23 mouse cellular contexts compared by ENCODE assay signal in the genomic region with DNA sequence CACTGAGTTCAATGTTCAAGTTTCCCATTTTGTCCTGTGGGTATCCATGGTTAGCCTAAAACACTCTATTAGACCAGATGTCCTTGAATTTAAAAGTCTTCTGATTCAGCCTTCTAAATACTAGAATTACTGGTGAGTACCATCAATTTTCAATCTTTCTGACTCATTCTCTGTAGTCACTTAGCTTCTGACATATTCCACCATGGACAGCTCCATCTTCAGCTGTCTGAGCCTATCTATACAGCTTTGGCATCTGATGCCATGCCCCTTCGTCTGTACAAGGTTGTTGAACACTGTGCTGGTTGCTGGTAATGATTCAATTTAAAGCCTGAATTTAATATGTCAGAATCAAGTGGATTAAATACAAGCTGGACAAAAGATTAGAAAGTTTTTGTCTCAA. TPM values are rescaled to one million over a fixed set of nuclear protein-coding genes. Genes with fewer than 3 reads are reported as not detected.
DNase-seq lines count a peak whose midpoint lies in the region; ATAC-seq lines count a peak whose summit lies in the region.
"Had no signal": no experiment of that assay in that cellular context is flagged by ENCODE, and none has a peak within 500 bp of the region (broad histone marks: within the 10 kb centered on the region; RNA-seq: fewer than 3 reads in every experiment).

No protein-coding gene starts in this region.

- no peaks in the 10 kb centered on the region for H3K9me3 ChIP-seq in neural tube, embryonic 15.5 days (replicated peaks)
- H3K9me3 ChIP-seq: embryonic facial prominence, embryonic 13.5 days; embryonic facial prominence, embryonic 15.5 days; forebrain, embryonic 10.5 days; forebrain, embryonic 12.5 days had no signal

- no peaks in the 10 kb centered on the region for H3K4me1 ChIP-seq in neural tube, embryonic 15.5 days
- H3K4me1 ChIP-seq: embryonic facial prominence, embryonic 13.5 days; embryonic facial prominence, embryonic 15.5 days; forebrain, embryonic 10.5 days; forebrain, embryonic 12.5 days had no signal

- intact Hi-C loops in left cerebral cortex, postnatal 4 days (cut with DNase I) = no loop called here

- ATAC-seq in neural tube, embryonic 15.5 days (ENCODE audit: low FRiP score) = no peak
- ATAC-seq: forebrain, embryonic 14.5 days; forebrain, embryonic 16.5 days had no signal

- H3K9ac ChIP-seq in neural tube, embryonic 15.5 days (replicated peaks) = no peak overlapping the region
- H3K9ac ChIP-seq: embryonic facial prominence, embryonic 13.5 days; embryonic facial prominence, embryonic 15.5 days; forebrain, embryonic 12.5 days had no signal

- H3K36me3 ChIP-seq in neural tube, embryonic 15.5 days = peaks cover 87% of the 10 kb centered on the region

- peak; percentile 7 for DNase-seq in heart, adult 11 months
- no peak for DNase-seq in heart, postnatal 4 days
- peak; percentile 34 for DNase-seq in 3T3-L1 (ENCODE audit: low read depth, low spot score)
- DNase-seq in NIH3T3 (ENCODE audit: low read depth) = peak; percentile 26
- DNase-seq in left cerebral cortex, postnatal 4 days = no peak
- DNase-seq: adrenal gland, adult 2 months; adrenal gland, postnatal 10 days; adrenal gland, postnatal 25 days; cerebellum, adult 11 months; cerebellum, adult 18-20 months; cerebellum, adult 8-10 months; cerebellum, adult 9-11 months; cerebellum, postnatal 14 days; cerebellum, postnatal 36 days; embryo, embryonic 11 days had no signal

- no peaks in the 10 kb centered on the region for H3K27me3 ChIP-seq in neural tube, embryonic 15.5 days (replicated peaks)
- H3K27me3 ChIP-seq: embryonic facial prominence, embryonic 13.5 days; embryonic facial prominence, embryonic 15.5 days; forebrain, embryonic 12.5 days had no signal

- no peak overlapping the region for H3K27ac ChIP-seq in neural tube, embryonic 15.5 days (replicated peaks)
- H3K27ac ChIP-seq: embryonic facial prominence, embryonic 13.5 days; embryonic facial prominence, embryonic 15.5 days; forebrain, embryonic 10.5 days; forebrain, embryonic 12.5 days had no signal

- 91% methylated on average over 1 of the region's 1 CpGs for WGBS in neural tube, embryonic 15.5 days

- no peak overlapping the region for H3K4me2 ChIP-seq in neural tube, embryonic 15.5 days
- H3K4me2 ChIP-seq: embryonic facial prominence, embryonic 13.5 days; embryonic facial prominence, embryonic 15.5 days; forebrain, embryonic 12.5 days had no signal

- no peak overlapping the region for H3K4me3 ChIP-seq in neural tube, embryonic 15.5 days (replicated peaks)
- H3K4me3 ChIP-seq: embryonic facial prominence, embryonic 13.5 days; embryonic facial prominence, embryonic 15.5 days; erythroblast, embryonic 14.5 days; forebrain, embryonic 10.5 days; forebrain, embryonic 12.5 days had no signal

RNA-seq across cellular contexts. Expression of a gene that starts 6.7 kb away (rescaled TPM):
- 10 to 100 TPM; 33.6 to 36.3 TPM for total RNA-seq in heart, postnatal 4 days (2021)
- total RNA-seq in left cerebral cortex, postnatal 4 days (2021) = 10 to 100 TPM; 58.8 to 59.5 TPM
- polyA plus RNA-seq in neural tube, embryonic 15.5 days (2015; fragmentation: Nextera tagmentation; extraction: Ambion mirVana) = 75.0 and 81.5 TPM in 2 replicates

RNA-seq across cellular contexts. Expression of a gene that starts 45.8 kb away (rescaled TPM):
- 10 to 100 TPM; 15.6 to 16.5 TPM for total RNA-seq in heart, postnatal 4 days (2021)
- 10 to 100 TPM; 39.1 to 40.6 TPM for total RNA-seq in left cerebral cortex, postnatal 4 days (2021)
- polyA plus RNA-seq in neural tube, embryonic 15.5 days (2015; fragmentation: Nextera tagmentation; extraction: Ambion mirVana) = 14.1 and 14.4 TPM in 2 replicates

Comparison
In these comparisons a context has a peak if more than half of its experiments do, and no peak if none do; other contexts are left out.
1. DNase-seq: peak in heart, adult 11 months (single experiment), 3T3-L1 (single experiment) and NIH3T3 (single experiment); none in heart, postnatal 4 days (single experiment) and left cerebral cortex, postnatal 4 days (single experiment).